Mouse (Mus musculus) midbrain, postnatal 0 days (tissue): ENCODE results near the gene Spint5. TPM values are rescaled to one million over a fixed set of nuclear protein-coding genes. Genes with fewer than 3 reads are reported as not detected.
A peak's percentile ranks its signal among the peaks of the same experiment; 100 is the strongest.

Source experiments
- ATAC-seq: fragments of 200-750 bp; cut with Nextera tagmentation; 2 replicates; pipeline ENCODE4 v1.8.0; 2017; ENCODE audit warnings: moderate number of reproducible peaks, mild to moderate bottlenecking, moderate TSS enrichment, moderate library complexity; ENCODE audit not compliant: low FRiP score
- DNase-seq: peaks from one replicate; pipeline ENCODE4 v3.0.0-alpha.2; 2015; ENCODE audit warnings: low spot score
- H3K27ac ChIP-seq: fragments of 300-500 bp; sonication (generic); 2 replicates; pipeline ENCODE4 v1.5.1; 2014; ENCODE audit warnings: low read depth, mild to moderate bottlenecking, low read length, mixed read lengths
- H3K27me3 ChIP-seq: fragments of 300-500 bp; sonication (generic); 2 replicates; pipeline ENCODE4 v1.6.1; 2014; ENCODE audit warnings: low read length, control low read depth, mixed read lengths; ENCODE audit not compliant: insufficient read depth
- H3K36me3 ChIP-seq: fragments of 300-500 bp; sonication (generic); 2 replicates; pipeline ENCODE4 v1.6.1; 2014; ENCODE audit warnings: low read length, control low read depth, mixed read lengths; ENCODE audit not compliant: insufficient read depth
- H3K4me1 ChIP-seq: fragments of 300-500 bp; sonication (generic); 2 replicates; pipeline ENCODE4 v1.6.1; 2014; ENCODE audit warnings: mild to moderate bottlenecking, control low read depth, antibody characterized with exemption, low read length, mixed read lengths; ENCODE audit not compliant: insufficient read depth
- H3K4me2 ChIP-seq: fragments of 300-500 bp; sonication (generic); 2 replicates; pipeline ENCODE4 v1.6.1; 2014; ENCODE audit warnings: low read depth, mild to moderate bottlenecking, low read length, mixed read lengths; ENCODE audit not compliant: poor library complexity, severe bottlenecking
- H3K4me3 ChIP-seq: fragments of 300-500 bp; sonication (generic); 2 replicates; pipeline ENCODE4 v1.5.1; 2014; ENCODE audit warnings: low read depth, mild to moderate bottlenecking, low read length, moderate library complexity
- H3K9ac ChIP-seq: fragments of 300-500 bp; sonication (generic); replicated peaks from 2 replicates; pipeline ENCODE4 v1.6.1; 2014; ENCODE audit warnings: mild to moderate bottlenecking, low read length, moderate library complexity, mixed read lengths; ENCODE audit not compliant: poor library complexity, severe bottlenecking
- H3K9me3 ChIP-seq: fragments of 300-500 bp; sonication (generic); 2 replicates; pipeline ENCODE4 v1.6.1; 2016; ENCODE audit warnings: low read length, control low read depth
- CTCF ChIP-seq: IDR thresholded peaks from 2 replicates; pipeline ENCODE4 v1.5.1; 2016; ENCODE audit warnings: antibody characterized with exemption, mild to moderate bottlenecking
- WGBS: fragments of 180-500 bp; shearing (Covaris S2); extraction: QIAGEN DNeasy Blood & Tissue Kit; methylation state at CpG from one replicate; pipeline ENCODE4 v1.1.7; 2014; 5-methylcytosine and 5-hydroxymethylcytosine counted together
- polyA plus RNA-seq: library from polyadenylated mRNA; unstranded; fragments of >200 nt; fragmentation: Nextera tagmentation; extraction: Ambion mirVana; gene quantifications from 2 replicates; pipeline ENCODE4 v1.2.1, GENCODE M21; 2015
- total RNA-seq: library from RNA; depleted of rRNA; stranded (reverse); fragments of >200 nt; gene quantifications from 2 replicates; pipeline ENCODE4 v1.2.3, GENCODE M21; 2014; rRNA removed

Gene Spint5
- total RNA-seq (not detected in 2 replicates), polyA plus RNA-seq (not detected in 2 replicates)

- DNase-seq: no peak
- Histone ChIP-seq H3K27me3 (no peaks in the 10 kb centered on the region), H3K9me3 (no peaks in the 10 kb centered on the region), H3K4me2 (no peak within 1 kb of the TSS), H3K27ac (no peak within 1 kb of the TSS), H3K4me1 (no peaks in the 10 kb centered on the region), H3K4me3 (no peak within 1 kb of the TSS), H3K36me3 (no peaks in the 10 kb centered on the region), H3K9ac (no peak within 1 kb of the TSS)
- ATAC-seq: no peak
- TF ChIP-seq CTCF: no peak
- WGBS: 85% methylated on average over 6 of the region's 6 CpGs
Measured at GRCm38 (mm10) chr2:164715005-164715404, at the start of gene Spint5. Spint5 (plus strand) TSS chr2:164715305.

GRCm38 (mm10) chr2:164670261-164670660 is 44.8 kb upstream of the Spint5 start:
- Histone ChIP-seq H3K9me3 (no peaks in the 10 kb centered on the region), H3K36me3 (no peaks in the 10 kb centered on the region), H3K9ac (no peak overlapping the region), H3K4me3 (no peak overlapping the region), H3K4me2 (no peak overlapping the region), H3K27me3 (no peaks in the 10 kb centered on the region), H3K4me1 (no peaks in the 10 kb centered on the region), H3K27ac (no peak overlapping the region)
- ATAC-seq: no peak
- DNase-seq: no peak
- no peak for TF ChIP-seq CTCF
- 83% methylated on average over 5 of the region's 5 CpGs for WGBS

DNA sequence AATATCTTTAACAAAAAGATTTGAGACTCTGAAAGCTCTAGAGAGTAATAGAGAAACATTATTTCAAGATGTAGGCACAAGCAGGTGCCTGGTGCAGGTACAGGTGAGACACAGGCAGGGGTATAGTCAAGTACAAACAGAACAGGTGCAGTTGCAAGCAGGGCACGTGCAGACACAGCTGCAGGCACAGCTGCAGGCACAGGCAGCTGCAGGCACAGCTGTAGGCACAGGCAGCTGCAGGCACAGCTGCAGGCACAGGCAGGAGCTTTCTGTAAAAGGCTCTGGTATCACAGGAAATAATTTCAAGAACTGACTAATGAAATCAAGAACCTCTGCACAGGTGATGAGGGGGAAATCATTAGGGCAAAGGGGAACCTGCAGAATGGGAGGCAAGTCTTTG is 44.2 kb upstream of the Spint5 start:
- no peaks in the 10 kb centered on the region for H3K9me3 ChIP-seq
- H3K27ac ChIP-seq: no peak overlapping the region
- H3K4me3 ChIP-seq: no peak overlapping the region
- H3K36me3 ChIP-seq: no peaks in the 10 kb centered on the region
- no peak overlapping the region for H3K9ac ChIP-seq
- no peaks in the 10 kb centered on the region for H3K4me1 ChIP-seq
- TF ChIP-seq CTCF: no peak
- no peak for ATAC-seq
- H3K27me3 ChIP-seq: no peaks in the 10 kb centered on the region
- 44% methylated on average over 1 of the region's 1 CpGs for WGBS
- DNase-seq: no peak
- H3K4me2 ChIP-seq: no peak overlapping the region

DNA sequence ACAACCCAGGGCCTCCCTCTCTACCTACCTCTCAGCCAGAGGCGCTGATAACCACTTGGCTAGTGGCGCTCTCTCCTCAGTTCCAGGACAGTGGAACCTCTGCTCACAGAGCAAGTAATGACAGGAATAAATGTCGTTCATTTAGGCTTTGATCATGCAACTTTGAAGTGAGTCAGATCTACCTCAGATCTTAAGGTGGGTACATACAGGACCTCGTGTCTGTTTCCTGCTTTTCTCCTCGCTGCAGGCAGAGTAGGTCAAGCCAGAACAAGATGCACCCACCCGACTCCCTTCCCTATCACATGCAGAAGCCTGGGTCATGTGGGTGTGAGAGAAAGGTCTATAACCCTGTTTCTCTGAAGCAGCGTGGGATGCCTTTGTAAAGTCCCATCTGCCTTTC is 41.1 kb upstream of the Spint5 start, which contains the start of gene Wfdc11:
Gene Wfdc11, minus strand, starts transcription at position 101 of the 400 bp plus-strand sequence.
- no peak for TF ChIP-seq CTCF
- DNase-seq (no peak), ATAC-seq (no peak)
- Histone ChIP-seq H3K27me3 (no peaks in the 10 kb centered on the region), H3K9me3 (no peaks in the 10 kb centered on the region), H3K36me3 (no peaks in the 10 kb centered on the region), H3K27ac (no peak within 1 kb of the TSS), H3K4me3 (no peak within 1 kb of the TSS), H3K9ac (no peak within 1 kb of the TSS), H3K4me2 (no peak within 1 kb of the TSS), H3K4me1 (no peaks in the 10 kb centered on the region)
- WGBS: 85% methylated on average over 7 of the region's 7 CpGs

- DNase-seq (no peak), ATAC-seq (no peak)
- TF ChIP-seq CTCF: peak; percentile 27
- H3K4me3 ChIP-seq: no peak overlapping the region
- no peak overlapping the region for H3K9ac ChIP-seq
- no peaks in the 10 kb centered on the region for H3K4me1 ChIP-seq
- WGBS: 81% methylated on average over 7 of the region's 7 CpGs
- H3K9me3 ChIP-seq: no peaks in the 10 kb centered on the region
- no peak overlapping the region for H3K4me2 ChIP-seq
- H3K36me3 ChIP-seq: no peaks in the 10 kb centered on the region
- H3K27me3 ChIP-seq: no peaks in the 10 kb centered on the region
- no peak overlapping the region for H3K27ac ChIP-seq
Measured at GRCm38 (mm10) chr2:164676103-164676502, 39.0 kb upstream of the Spint5 start.

- H3K27me3 ChIP-seq: no peaks in the 10 kb centered on the region
- no peak for DNase-seq
Measured at GRCm38 (mm10) chr2:164676916-164677685, 38.0 kb upstream of the Spint5 start.

More at GRCm38 (mm10) chr2:164676916-164677685, 38.0 kb upstream of the Spint5 start:
- H3K9me3 ChIP-seq: no peaks in the 10 kb centered on the region
- H3K4me2 ChIP-seq: no peak overlapping the region
- H3K4me3 ChIP-seq: no peak overlapping the region
- ATAC-seq: no peak
- no peak overlapping the region for H3K27ac ChIP-seq
- 88% methylated on average over 16 of the region's 16 CpGs for WGBS
- H3K4me1 ChIP-seq: no peaks in the 10 kb centered on the region
- no peak overlapping the region for H3K9ac ChIP-seq
- H3K36me3 ChIP-seq: no peaks in the 10 kb centered on the region
- TF ChIP-seq CTCF: no peak
